Mouse (Mus musculus): ENCODE data around the gene Ifitm3. TPM values are rescaled to one million over a fixed set of nuclear protein-coding genes. Genes with fewer than 3 reads are reported as not detected.
"Not testable (repeated sequence)": the region's sequence is repeated elsewhere in the genome, so short reads cannot be mapped to it uniquely, and the experiment has no call there.

Gene Ifitm3
- total RNA-seq, 1 experiment from 2014 or later = 143 TPM

DNA sequence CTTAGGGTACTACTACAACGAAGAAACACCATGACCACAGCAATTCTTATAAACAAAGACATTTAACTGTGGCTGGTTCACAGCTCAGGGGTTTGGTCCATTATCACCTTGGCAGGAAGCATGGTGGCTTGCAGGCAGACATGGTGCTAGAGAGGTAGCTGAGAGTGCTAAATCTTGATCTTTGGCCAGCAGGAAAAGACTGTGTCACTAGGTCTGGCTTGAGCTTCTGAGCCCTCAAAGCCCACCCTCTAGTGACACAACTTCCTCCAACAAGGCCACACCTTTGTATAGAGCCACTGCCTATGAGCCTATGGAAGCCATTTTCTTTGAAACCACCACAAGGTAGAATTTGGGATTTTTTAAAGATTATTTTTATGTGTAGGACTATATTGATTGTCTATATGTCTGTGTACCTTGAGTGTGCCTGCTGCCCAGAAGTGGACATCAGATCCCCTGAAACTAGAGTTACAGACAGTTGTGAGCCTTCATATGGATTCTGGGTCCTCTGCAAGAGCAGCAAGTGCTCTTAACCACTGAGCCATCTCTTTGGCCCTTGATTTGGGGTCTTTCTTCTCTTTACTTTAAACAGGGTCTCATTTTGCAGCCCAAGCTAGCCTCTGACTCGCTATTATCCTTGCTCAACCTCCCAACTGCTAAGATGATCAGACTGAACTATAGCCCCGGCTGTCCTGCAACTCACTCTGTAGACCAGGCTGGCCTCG, 29.0 kb upstream of the Ifitm3 start:
- no peak for ATAC-seq (replicated peaks in 1 of 2; ENCODE audit: insufficient read depth in 1 of 2, low FRiP score in 2 of 2, low TSS enrichment in 1 of 2, low read depth in 1 of 2, poor library complexity in 2 of 2, severe bottlenecking in 2 of 2)

DNA sequence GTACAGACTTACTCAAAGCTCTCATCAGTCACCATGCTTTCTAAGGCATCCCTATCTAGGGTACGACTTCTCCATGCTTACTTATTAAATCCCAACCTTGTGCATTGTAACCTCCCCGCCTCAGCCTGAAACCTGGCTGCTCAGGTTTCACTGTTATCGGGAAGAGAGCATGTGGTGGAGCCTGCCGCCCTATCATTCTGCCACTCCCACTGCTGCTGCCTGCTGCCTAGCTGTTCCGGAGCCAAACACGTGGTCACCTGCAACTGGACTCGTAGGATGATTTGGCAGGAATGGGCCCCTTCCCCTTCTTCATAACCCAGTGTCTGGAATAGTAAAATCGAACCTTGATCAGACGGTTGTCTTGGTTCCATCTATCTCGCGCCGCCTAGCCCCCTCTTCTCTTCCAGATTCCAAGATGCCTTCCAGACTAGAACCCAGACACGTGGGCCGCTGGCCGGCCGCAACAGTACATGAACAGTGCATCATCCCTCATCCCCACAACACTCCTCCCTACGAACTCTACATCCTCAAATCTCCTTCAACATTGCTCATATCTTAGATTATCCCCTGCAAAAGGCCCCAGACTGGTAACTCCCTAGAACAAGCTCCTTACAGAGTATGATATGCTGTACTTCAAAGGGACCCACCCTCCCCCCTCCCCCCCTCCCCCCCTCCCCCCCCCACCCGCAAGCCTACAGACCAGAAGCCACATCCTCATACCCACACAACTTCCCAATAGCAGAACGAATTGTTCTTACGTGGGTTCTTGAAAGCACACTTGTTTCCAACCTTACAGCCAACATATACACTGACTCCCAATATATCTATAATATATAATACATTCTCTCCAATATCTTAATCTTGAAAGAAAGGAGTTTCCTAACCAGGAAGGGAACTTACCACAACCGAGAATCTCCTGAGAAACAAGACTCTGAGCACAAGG, 27.8 kb upstream of the Ifitm3 start:
- peak; percentile 34 to 37; a peak in 1 of 4 replicates for ATAC-seq (replicated peaks in 1 of 2; ENCODE audit: insufficient read depth in 1 of 2, low FRiP score in 2 of 2, low TSS enrichment in 1 of 2, low read depth in 1 of 2, poor library complexity in 2 of 2, severe bottlenecking in 2 of 2)

DNA sequence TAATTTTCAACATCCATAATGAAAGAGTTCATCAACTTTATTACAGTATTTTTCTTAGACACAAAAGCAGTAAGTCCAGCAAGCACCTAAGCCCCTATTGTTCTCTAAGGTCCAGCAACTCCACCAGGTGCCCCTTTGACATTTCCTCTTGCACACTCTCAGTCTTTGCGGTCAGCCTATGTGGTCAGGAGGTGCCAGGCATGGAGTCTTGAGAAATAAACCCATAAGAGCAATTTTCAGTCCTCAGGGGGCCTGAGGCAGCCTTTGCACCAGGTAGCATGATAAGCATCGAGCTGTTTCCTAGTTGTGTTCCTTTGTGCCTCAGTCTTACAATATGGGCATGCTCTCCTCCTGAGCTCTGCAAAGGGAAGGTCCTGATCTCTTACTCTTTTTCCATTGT, 26.1 kb upstream of the Ifitm3 start:
- peak; percentile 62 to 68; a peak in 3 of 4 replicates for ATAC-seq (replicated peaks in 1 of 2; ENCODE audit: insufficient read depth in 1 of 2, low FRiP score in 2 of 2, low TSS enrichment in 1 of 2, low read depth in 1 of 2, poor library complexity in 2 of 2, severe bottlenecking in 2 of 2)

- no peak for ATAC-seq (replicated peaks in 1 of 2; ENCODE audit: insufficient read depth in 1 of 2, low FRiP score in 2 of 2, low TSS enrichment in 1 of 2, low read depth in 1 of 2, poor library complexity in 2 of 2, severe bottlenecking in 2 of 2)
Observed at GRCm38 (mm10) chr7:141032458-141033167, 22.0 kb upstream of the Ifitm3 start.

DNA sequence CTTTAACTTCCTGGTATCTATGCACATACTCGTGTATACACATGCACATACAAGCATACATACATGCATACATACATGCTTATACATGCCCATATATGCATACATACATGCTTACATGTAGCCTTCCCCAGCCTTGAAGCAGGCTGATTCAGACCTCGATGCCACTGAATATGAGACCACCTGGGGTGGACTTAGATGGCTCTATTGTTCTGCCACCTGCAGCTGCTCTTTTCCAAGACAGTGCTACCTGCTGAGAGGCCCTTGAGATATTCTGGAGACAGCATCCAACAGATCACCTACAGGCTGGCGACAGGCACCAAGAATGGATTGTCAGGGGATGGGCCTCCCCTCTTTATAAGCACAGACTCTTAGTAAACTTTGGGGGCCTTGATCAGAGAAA, 19.8 kb upstream of the Ifitm3 start:
- no peak for ATAC-seq (replicated peaks in 1 of 2; ENCODE audit: insufficient read depth in 1 of 2, low FRiP score in 2 of 2, low TSS enrichment in 1 of 2, low read depth in 1 of 2, poor library complexity in 2 of 2, severe bottlenecking in 2 of 2)

DNA sequence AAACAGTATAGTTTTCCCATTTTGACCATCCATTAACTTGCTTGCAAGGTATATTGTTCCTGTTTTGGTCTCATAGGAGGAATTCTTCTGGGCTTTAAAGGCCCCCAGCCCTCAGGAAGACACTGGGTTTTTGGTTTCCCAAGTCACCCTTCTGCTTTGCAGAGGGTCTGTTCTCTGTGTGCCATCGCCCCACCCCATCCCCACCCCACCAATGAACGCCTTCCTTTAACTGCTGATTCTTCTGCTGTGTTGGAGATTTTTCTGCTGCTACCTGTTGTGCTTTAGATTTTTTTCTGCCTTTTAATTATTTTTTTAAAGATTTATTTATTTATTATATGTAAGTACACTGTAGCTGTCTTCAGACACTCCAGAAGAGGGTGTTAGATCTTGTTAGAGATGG, 18.3 kb upstream of the Ifitm3 start, which contains the start of gene Gm17387:
Gene Gm17387 (plus strand): TSS at position 301 of the 400 bp plus-strand sequence.
- no peak for ATAC-seq (replicated peaks in 1 of 2; ENCODE audit: insufficient read depth in 1 of 2, low FRiP score in 2 of 2, low TSS enrichment in 1 of 2, low read depth in 1 of 2, poor library complexity in 2 of 2, severe bottlenecking in 2 of 2)

DNA sequence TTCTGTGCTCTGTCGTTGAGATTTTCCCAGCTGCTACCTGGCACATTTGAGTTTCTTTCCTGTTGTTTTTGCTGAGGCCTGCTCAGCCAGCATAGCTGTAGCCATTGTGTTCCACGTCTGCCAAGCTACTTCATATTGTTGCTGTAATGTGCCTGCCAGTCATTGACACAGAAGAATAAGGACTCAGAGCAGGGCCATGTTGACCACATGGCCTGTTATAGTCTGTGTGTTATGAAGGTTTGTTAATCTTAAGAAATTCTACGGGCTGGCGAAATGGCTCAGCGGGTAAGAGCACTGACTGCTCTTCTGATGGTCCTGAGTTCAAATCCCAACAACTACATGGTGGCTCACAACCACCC, 16.1 kb upstream of the Ifitm3 start:
- ATAC-seq (replicated peaks in 1 of 2; ENCODE audit: insufficient read depth in 1 of 2, low FRiP score in 2 of 2, low TSS enrichment in 1 of 2, low read depth in 1 of 2, poor library complexity in 2 of 2, severe bottlenecking in 2 of 2) = no peak

DNA sequence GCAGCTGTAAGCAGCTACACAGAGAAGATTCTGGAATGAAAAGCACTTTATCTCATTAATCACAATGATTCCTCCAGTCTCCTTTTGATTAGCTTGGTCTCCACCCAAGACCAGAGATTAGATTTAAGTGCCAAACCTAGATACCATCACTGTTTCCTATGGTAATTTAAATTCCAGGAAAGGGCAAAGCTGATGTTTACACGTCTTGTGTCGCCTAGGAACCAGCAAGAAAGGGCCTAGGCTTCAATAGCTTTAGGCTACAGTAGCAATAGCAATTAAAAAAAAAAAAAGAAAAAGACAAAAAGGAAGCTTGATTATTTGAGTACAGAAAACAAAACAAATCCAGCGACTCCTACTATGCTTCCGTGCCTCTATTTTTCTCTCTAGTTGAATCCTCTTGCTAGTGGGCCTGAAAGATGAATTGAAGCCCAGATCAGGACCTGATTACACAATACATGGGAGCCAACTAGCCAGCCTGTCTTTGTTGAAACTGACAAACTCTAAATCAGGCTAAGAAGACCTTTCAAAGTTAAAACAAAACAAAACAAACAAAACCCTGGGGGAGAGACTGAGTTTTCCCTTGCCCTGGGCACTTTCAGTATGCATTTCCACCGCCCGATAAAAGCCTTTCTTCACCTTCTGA, 15.6 kb upstream of the Ifitm3 start:
- no peak for ATAC-seq (replicated peaks in 1 of 2; ENCODE audit: insufficient read depth in 1 of 2, low FRiP score in 2 of 2, low TSS enrichment in 1 of 2, low read depth in 1 of 2, poor library complexity in 2 of 2, severe bottlenecking in 2 of 2)

DNA sequence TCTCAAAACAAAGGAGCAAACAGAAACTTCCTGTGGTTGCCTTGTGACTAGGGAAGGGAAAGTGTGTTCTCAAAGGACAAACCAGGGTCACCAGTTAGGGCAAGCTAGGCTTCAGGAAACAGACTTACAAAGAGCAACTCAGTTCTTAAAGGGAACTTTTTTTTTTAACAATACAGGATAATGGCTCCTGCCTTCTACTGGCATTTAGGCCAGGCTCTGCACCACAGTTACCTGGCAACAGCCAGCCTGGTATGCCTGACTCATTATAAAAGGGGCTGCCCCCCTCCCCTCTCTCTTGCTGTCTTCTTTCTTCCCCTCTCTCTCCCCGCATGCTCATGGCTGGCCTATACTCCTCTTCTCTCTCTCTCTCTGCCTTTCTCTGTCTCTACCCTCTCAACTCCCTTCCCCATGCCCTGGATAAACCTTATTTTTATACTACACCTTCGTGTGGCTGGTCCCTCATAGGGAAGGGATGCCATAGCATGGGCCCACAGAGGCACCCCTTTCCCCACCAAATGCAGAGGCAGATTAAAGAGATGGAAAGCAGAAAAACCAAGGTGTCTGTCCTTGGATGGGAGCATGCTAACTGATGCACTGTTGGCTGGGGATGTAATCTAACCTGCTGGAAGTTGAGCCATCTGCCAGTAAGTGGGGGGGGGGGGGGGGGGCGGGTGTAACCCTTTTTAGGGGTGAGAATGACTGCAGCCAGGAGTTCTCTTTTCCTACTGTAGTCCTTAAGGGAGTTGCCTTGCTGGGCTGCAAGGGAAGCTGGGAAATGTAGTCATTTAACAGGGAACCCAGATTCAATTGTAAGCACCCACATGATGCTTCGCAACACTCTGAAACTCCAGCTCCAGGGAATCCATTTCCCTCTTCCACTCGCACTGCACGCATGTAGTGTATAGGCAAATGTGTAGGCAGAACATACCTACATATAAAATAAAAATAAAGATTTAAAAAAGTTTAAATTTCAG, 14.6 kb upstream of the Ifitm3 start:
- peak; percentile 61 to 69 for ATAC-seq (replicated peaks in 1 of 2; ENCODE audit: insufficient read depth in 1 of 2, low FRiP score in 2 of 2, low TSS enrichment in 1 of 2, low read depth in 1 of 2, poor library complexity in 2 of 2, severe bottlenecking in 2 of 2)

DNA sequence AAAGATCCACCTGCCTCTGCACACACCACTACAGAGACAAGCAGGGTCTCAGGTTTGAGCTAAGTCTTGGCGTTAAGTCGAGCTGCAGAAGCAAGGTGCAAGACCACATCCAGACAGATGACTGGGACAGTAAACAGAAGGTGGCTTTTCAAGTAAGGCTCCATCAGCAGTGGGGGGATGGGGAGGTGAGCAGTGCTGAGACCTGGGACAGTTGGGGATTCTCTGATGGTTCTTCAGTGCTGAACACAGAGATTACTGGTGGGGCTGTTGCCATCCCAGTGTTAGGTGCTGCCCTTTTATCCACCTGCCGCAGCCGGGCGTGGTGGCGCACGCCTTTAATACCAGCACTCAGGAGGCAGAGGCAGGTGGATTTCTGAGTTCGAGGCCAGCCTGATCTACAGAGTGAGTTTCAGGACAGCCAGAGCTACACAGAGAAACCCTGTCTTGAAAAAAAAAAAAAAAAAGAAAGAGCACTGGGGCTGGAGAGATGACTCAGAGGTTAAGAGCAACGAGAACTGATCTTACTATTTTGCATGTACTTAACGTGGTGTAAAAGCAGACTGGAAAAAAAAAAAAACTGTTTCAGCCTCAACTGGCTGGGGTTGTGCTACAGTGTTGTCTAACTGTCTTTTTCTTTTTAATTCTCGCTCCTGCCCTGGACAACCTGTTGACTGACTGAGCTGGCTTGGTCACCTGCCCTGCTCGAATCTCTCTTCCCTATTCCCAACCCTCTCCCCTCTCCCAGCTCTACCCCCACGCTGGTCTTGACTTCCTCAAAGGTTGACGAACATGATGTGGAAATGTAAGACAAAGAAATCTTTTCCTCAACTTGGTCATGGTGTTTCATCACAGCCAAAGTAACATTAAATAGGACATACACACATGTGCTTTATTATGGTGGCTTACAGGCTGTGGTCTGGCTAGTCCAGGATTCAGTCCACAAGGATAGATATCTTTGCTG, 11.2 kb upstream of the Ifitm3 start:
- ATAC-seq (replicated peaks in 1 of 2; ENCODE audit: insufficient read depth in 1 of 2, low FRiP score in 2 of 2, low TSS enrichment in 1 of 2, low read depth in 1 of 2, poor library complexity in 2 of 2, severe bottlenecking in 2 of 2) = peak in 1 of 2 experiments; percentile 70; a peak in 2 of 4 replicates

DNA sequence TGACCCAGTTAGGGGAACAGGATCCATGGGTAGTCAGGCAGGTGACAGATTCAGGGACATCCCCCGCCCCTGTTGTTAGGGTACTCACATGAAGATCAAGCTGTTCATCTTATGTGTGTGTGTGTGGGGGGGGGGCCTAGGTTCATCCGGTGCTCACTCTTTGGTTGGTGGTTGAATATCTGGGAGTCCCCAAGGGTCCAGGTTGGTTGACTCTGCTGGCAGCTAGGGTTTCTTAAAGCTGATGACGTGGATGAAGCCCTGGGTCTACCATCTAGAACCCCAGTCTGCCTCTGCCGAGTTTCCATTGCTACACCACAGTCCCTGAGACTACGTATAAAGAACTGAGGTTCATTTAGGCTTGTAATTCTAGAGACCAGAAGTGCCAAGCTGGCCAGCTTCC, 8.5 kb upstream of the Ifitm3 start:
- no peak for ATAC-seq (replicated peaks in 1 of 2; ENCODE audit: insufficient read depth in 1 of 2, low FRiP score in 2 of 2, low TSS enrichment in 1 of 2, low read depth in 1 of 2, poor library complexity in 2 of 2, severe bottlenecking in 2 of 2)

DNA sequence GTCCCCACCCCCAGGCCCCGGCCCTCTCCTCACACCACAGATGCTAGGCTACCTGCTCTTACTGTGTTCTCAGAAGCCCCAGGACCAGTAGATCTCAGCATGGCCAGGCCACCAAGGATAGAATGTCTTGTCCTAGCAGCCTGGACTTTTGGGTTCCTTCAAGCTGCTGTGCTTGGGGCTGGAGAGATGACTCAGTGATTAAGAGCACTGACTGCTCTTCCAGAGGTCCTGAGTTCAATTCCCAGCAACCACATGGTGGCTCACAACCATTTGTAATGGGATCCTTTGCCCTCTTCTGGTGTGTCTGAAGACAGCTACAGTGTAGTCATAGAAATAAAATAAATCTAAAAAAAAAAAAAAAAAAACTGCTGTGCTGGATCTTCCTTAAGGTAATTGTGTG, 7.3 kb upstream of the Ifitm3 start, which contains the start of gene Ifitm6:
Gene Ifitm6 (minus strand): TSS at position 101 of the 400 bp plus-strand sequence.
- not testable (repeated sequence) for ATAC-seq (replicated peaks in 1 of 2; ENCODE audit: insufficient read depth in 1 of 2, low FRiP score in 2 of 2, low TSS enrichment in 1 of 2, low read depth in 1 of 2, poor library complexity in 2 of 2, severe bottlenecking in 2 of 2)

DNA sequence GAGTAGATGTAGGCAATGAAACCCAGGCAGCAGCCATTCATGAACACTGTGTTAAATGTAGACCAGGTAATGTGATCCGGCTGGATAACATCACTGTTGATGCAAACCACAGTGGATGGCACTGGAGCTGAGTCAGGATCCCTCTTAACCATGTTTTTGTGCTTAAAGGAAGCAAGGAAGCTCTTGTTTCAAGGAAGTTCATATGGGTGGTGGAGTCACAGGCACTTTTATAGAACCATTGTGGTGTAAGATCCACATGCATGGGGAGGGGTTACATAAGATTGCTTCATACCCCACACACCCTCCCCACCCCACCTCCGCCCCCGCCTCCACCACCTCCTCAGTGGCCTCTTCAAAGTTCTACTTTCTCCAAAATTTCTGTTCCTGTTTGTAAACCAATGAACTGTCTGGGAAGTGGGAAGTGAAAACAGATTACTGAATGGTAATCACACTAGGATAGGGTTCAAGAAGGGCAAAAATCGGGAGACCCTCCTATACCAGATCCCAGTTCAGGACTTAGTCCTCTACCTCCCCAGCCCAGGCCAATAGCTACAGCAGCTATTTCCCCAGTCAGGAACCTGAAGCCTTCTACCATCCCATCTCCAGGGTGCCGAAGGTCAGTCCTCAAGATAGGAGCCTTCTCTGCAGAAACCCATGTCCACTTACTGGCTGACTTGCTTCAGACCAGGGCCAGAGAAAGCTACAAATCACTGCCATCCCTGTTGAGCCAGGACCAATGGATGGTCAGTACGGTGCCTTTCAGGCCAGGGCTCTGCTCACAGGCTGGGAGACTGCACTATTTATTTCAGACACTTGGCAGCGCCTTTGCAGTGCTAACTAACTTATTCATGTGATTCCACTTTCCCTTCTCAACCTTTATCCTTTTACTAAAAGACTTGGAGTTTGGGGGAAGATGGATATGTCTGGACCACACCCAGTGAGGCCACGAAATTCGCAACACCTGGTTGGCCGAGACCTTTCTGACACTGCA, 6.4 kb upstream of the Ifitm3 start:
- peak; percentile 19 to 60; a peak in 3 of 4 replicates for ATAC-seq (replicated peaks in 1 of 2; ENCODE audit: insufficient read depth in 1 of 2, low FRiP score in 2 of 2, low TSS enrichment in 1 of 2, low read depth in 1 of 2, poor library complexity in 2 of 2, severe bottlenecking in 2 of 2)

- ATAC-seq (replicated peaks in 1 of 2; ENCODE audit: insufficient read depth in 1 of 2, low FRiP score in 2 of 2, low TSS enrichment in 1 of 2, low read depth in 1 of 2, poor library complexity in 2 of 2, severe bottlenecking in 2 of 2) = no peak
Observed at GRCm38 (mm10) chr7:141011238-141011770, 734 bp upstream of the Ifitm3 start.

Data from hematopoietic stem cell, adult 5-6 weeks (primary cell).